Mouse (Mus musculus) lung, adult 2 months (tissue): ENCODE measurements around the gene Map3k11.
A peak's percentile ranks its signal among the peaks of the same experiment; 100 is the strongest.

Experiments used
- CTCF ChIP-seq: fragments of 200-500 bp; IDR thresholded peaks from 2 replicates; pipeline ENCODE4 v1.5.1; 2011; ENCODE audit warnings: mild to moderate bottlenecking, low read length, control low read depth; ENCODE audit not compliant: insufficient read depth
- POLR2A ChIP-seq: fragments of 200-500 bp; IDR thresholded peaks from 2 replicates; pipeline ENCODE4 v1.6.1; 2011; ENCODE audit warnings: low read depth, mild to moderate bottlenecking, control low read depth, low read length, borderline replicate concordance; ENCODE audit errors: extremely low read depth

DNA sequence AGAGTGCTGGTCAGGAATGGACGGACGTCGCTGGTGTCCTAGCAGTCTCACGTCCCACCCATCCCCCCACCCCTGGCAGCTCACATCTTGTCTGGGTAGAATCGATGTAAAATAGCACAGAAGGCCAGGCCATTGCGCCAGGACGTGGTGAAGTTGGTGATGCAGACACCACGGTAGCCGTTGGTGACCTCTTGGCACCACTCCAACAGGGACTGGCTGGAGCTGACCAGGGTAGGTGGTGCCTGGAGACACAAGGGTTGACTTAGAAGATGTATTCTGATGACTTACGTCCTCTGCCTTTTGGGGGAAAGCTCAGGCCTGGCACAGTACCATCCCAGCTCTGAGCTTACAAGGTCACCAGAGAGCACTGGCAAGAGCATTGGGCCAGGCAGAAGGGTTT, 28.4 kb downstream of the Map3k11 start:
- TF ChIP-seq CTCF (no peak), POLR2A (0 out of 2 replicates have a peak, but pooled peaks have one; percentile 6)
